Mouse (Mus musculus) forebrain, postnatal 0 days (tissue): ENCODE data around the gene Camk2b. TPM values are rescaled to one million over a fixed set of nuclear protein-coding genes. Genes with fewer than 3 reads are reported as not detected.

Source experiments
- ATAC-seq: fragments of 200-750 bp; cut with Nextera tagmentation; 2 replicates; pipeline ENCODE4 v1.8.0; 2017; ENCODE audit warnings: mild to moderate bottlenecking, moderate library complexity
- DNase-seq: peaks from one replicate; pipeline ENCODE4 v3.0.0-alpha.2; 2015
- H3K27ac ChIP-seq: fragments of 300-500 bp; sonication (generic); 2 replicates; pipeline ENCODE4 v1.5.1; 2014; ENCODE audit warnings: low read depth, mild to moderate bottlenecking, antibody characterized with exemption, low read length, moderate library complexity, mixed read lengths
- H3K27me3 ChIP-seq: fragments of 300-500 bp; sonication (generic); 2 replicates; pipeline ENCODE4 v1.6.1; 2014; ENCODE audit warnings: mild to moderate bottlenecking, low read length, mixed read lengths; ENCODE audit not compliant: insufficient read depth
- H3K36me3 ChIP-seq: fragments of 300-500 bp; sonication (generic); 2 replicates; pipeline ENCODE4 v1.6.1; 2014; ENCODE audit warnings: mild to moderate bottlenecking, moderate library complexity; ENCODE audit not compliant: insufficient read depth
- H3K4me1 ChIP-seq: fragments of 300-500 bp; sonication (generic); 2 replicates; pipeline ENCODE4 v1.6.1; 2014; ENCODE audit warnings: antibody characterized with exemption; ENCODE audit not compliant: insufficient read depth
- H3K4me2 ChIP-seq: fragments of 300-500 bp; sonication (generic); 2 replicates; pipeline ENCODE4 v1.6.1; 2014; ENCODE audit warnings: low read depth, mild to moderate bottlenecking, moderate library complexity
- H3K4me3 ChIP-seq: fragments of 300-500 bp; sonication (generic); 2 replicates; pipeline ENCODE4 v1.5.1; 2014; ENCODE audit warnings: low read depth, low read length, mixed read lengths
- H3K9ac ChIP-seq: fragments of 300-500 bp; sonication (generic); 2 replicates; pipeline ENCODE4 v1.6.1; 2014; ENCODE audit warnings: mild to moderate bottlenecking
- H3K9me3 ChIP-seq: fragments of 300-500 bp; sonication (generic); 2 replicates; pipeline ENCODE4 v1.6.1; 2016; ENCODE audit warnings: low read length
- CTCF ChIP-seq: sonication (generic); IDR thresholded peaks from 2 replicates; pipeline ENCODE4 v1.5.1; 2016; ENCODE audit warnings: antibody characterized with exemption, control low read depth, low read depth
- WGBS: fragments of 180-500 bp; shearing (Covaris S2); extraction: QIAGEN DNeasy Blood & Tissue Kit; methylation state at CpG from one replicate; pipeline ENCODE4 v1.1.7; 2014; 5-methylcytosine and 5-hydroxymethylcytosine counted together
- polyA plus RNA-seq: library from polyadenylated mRNA; unstranded; fragments of >200 nt; fragmentation: Nextera tagmentation; extraction: Ambion mirVana; gene quantifications from 2 replicates; pipeline ENCODE4 v1.2.1, GENCODE M21; 2015
- total RNA-seq: library from RNA; depleted of rRNA; stranded (reverse); fragments of >200 nt; gene quantifications from 2 replicates; pipeline ENCODE4 v1.2.3, GENCODE M21; 2014

Gene Camk2b
- total and polyA plus RNA-seq, 2 experiments from 2014 or later: 271 to 280 TPM

DNA sequence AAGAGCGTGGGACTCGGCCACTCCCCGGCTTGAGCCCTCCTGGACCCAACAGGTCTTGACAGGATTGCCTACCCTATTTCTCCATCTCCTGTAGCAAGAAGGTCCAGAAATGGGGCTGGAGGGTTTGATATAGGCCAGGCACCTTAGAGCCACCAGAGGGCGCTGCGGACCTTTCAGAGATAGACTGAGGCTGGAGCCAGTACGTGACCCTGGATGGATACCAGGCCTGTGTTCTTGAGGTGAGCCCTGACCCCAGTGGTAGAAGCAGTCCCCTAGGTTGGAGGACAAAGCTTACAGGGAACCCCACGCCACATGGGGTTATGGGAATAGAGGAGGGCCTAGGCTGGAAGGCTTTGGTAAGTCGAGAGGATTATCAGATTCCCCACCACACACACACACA lies 70.2 kb downstream of the Camk2b start:
- H3K9ac ChIP-seq: no peak overlapping the region
- no peaks in the 10 kb centered on the region for H3K27me3 ChIP-seq
- no peak overlapping the region for H3K4me3 ChIP-seq
- no peak for ATAC-seq
- H3K36me3 ChIP-seq: peaks cover 30% of the 10 kb centered on the region
- H3K27ac ChIP-seq: no peak overlapping the region
- H3K9me3 ChIP-seq: no peaks in the 10 kb centered on the region
- peak; percentile 86 for DNase-seq
- H3K4me2 ChIP-seq: no peak overlapping the region
- 11% methylated on average over 8 of the region's 8 CpGs for WGBS
- peak; percentile 95 for TF ChIP-seq CTCF
- H3K4me1 ChIP-seq: peaks cover 14% of the 10 kb centered on the region

DNA sequence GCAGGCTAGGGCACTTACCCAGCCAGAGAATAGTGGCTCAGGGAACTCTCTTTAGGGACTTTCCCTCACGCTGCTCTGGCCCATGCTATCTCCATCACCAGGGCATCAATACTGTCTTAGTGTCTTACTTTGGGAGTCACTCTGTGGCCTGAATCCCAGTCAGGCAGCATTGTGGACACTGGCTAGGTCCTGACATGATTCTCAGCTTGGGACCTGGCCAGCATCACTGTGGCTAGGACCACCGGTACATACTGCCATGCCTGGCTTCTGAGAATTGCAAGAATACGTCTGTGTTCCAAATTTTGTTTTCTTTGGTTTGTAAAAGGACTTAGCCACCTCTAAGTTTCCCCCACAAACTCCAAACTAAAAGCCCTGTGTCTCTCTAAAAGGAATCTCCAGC lies 71.3 kb downstream of the Camk2b start:
- ATAC-seq: no peak
- no peak overlapping the region for H3K4me2 ChIP-seq

DNA sequence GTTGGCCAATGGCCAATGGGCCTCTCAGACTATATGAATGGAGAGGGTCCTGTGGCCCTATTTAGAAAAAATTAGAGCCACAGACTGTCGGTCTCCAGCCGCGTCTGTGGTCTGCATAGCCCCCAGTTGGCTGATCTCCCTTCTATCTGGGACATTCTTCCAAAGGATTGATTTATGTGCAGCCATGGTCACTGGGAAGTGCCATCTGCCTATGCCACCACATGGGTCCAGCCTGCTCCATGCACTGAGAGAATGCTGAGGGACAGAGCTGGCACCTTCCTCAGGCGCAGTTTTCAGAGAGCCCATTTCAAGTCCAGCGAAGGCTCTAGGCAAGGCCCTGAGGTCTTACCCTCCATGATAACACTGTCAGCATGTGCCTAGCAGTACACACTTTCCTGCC lies 72.0 kb downstream of the Camk2b start:
- H3K4me1 ChIP-seq: no peaks in the 10 kb centered on the region
- H3K4me3 ChIP-seq: no peak overlapping the region
- H3K9ac ChIP-seq: no peak overlapping the region
- no peak overlapping the region for H3K4me2 ChIP-seq
- no peaks in the 10 kb centered on the region for H3K27me3 ChIP-seq
- H3K36me3 ChIP-seq: peaks cover 43% of the 10 kb centered on the region
- no peak for TF ChIP-seq CTCF
- 80% methylated on average over 5 of the region's 5 CpGs for WGBS
- no peaks in the 10 kb centered on the region for H3K9me3 ChIP-seq
- ATAC-seq (no peak), DNase-seq (no peak)
- no peak overlapping the region for H3K27ac ChIP-seq

More for the DNA sequence above, 71.3 kb downstream of the Camk2b start:
- Histone ChIP-seq H3K27me3 (no peaks in the 10 kb centered on the region), H3K4me1 (peaks cover 5% of the 10 kb centered on the region; the same call in 1 of the 2 replicates), H3K36me3 (peaks cover 36% of the 10 kb centered on the region), H3K27ac (no peak overlapping the region), H3K9ac (no peak overlapping the region), H3K9me3 (no peaks in the 10 kb centered on the region), H3K4me3 (no peak overlapping the region)
- no peak for DNase-seq
- 80% methylated on average over 3 of the region's 3 CpGs for WGBS
- TF ChIP-seq CTCF: no peak

DNA sequence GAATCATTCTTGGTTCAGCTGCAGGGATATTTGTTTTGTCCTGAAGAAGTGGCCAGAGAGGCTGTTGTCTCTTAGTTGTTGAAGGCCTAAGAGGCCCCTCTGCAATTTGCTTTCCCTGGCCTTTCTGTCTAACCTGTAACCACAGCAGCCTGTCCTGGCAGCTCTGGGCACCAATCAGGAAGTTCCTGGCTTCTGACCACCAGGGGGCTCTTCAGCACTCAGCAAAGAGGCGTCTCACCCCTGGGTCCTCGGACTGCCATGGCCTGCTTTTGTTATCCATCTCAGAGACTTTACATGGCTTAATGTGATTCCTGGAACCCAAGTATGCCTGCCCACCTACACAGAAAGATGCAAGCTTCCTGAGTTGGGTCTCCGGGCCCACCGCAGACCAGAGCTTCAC lies 75.3 kb downstream of the Camk2b start:
- Histone ChIP-seq H3K4me2 (no peak overlapping the region), H3K27me3 (no peaks in the 10 kb centered on the region), H3K27ac (no peak overlapping the region), H3K36me3 (peaks cover 67% of the 10 kb centered on the region), H3K4me3 (no peak overlapping the region), H3K9ac (no peak overlapping the region), H3K4me1 (no peaks in the 10 kb centered on the region), H3K9me3 (no peaks in the 10 kb centered on the region)
- 26% methylated on average over 4 of the region's 4 CpGs for WGBS
- ATAC-seq (peak; percentile 53; the same call in 1 of the 2 replicates), DNase-seq (peak; percentile 72)
- peak; percentile 72 for TF ChIP-seq CTCF

DNA sequence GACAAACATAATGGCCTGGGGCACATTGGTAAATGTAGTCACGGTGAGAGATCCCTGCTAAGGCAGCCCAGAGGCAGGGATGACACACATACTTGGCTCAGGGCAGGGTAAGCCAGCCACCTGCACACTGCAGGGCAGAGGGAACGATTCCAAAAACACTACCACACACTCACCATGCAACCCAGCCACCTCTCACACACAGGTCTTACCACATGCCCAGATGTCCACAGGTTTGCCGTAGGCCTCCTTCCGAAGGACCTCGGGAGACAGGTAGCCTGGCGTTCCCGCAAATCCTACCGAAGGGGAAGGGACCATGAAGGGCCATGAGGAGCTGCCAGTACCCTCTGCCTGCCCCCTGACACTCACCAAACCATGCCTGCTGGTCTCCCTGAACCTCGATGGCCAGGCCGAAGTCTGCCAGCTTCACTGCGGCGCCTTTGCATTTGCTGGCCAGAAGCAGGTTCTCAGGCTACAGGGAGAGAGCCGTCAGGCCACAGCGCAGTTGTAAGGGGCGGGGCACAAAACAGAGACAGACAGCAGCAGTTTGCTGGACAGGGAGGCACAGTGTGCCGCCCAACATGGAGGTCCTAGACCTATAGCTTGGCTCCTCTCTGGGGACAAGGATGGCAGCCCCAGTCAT lies 76.1 kb downstream of the Camk2b start:
- no peak overlapping the region for H3K9ac ChIP-seq
- TF ChIP-seq CTCF: no peak
- H3K4me3 ChIP-seq: no peak overlapping the region
- no peak overlapping the region for H3K27ac ChIP-seq
- no peaks in the 10 kb centered on the region for H3K27me3 ChIP-seq
- no peaks in the 10 kb centered on the region for H3K4me1 ChIP-seq
- ATAC-seq (no peak), DNase-seq (no peak)
- H3K36me3 ChIP-seq: peaks cover 69% of the 10 kb centered on the region
- WGBS: 85% methylated on average over 16 of the region's 16 CpGs
- no peak overlapping the region for H3K4me2 ChIP-seq
- H3K9me3 ChIP-seq: no peaks in the 10 kb centered on the region

DNA sequence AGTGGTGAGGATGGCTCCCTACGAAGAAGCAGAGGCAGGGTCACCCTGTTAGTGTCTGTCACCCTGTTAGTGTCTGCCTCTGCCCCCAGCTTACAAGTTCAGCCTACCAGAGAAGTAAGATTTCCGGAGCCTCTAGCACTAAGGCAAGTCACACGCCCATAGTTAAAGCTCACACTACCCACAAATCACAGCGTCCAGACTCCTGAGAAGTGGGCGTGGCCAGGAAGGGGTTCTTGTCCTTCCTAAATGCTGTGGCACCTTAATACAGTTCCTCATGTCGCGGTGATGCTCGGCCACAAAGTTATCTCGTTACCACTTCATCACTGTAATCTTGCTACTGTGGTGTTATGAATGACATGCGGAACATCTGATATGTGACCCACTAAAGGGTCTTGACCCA lies 78.0 kb downstream of the Camk2b start:
- H3K27me3 ChIP-seq: no peaks in the 10 kb centered on the region
- H3K36me3 ChIP-seq: peaks cover 61% of the 10 kb centered on the region
- WGBS: 75% methylated on average over 10 of the region's 10 CpGs
- H3K4me2 ChIP-seq: no peak overlapping the region
- no peak overlapping the region for H3K27ac ChIP-seq
- H3K9me3 ChIP-seq: no peaks in the 10 kb centered on the region
- ATAC-seq (no peak), DNase-seq (no peak)
- no peak overlapping the region for H3K9ac ChIP-seq
- H3K4me3 ChIP-seq: no peak overlapping the region
- H3K4me1 ChIP-seq: no peaks in the 10 kb centered on the region
- TF ChIP-seq CTCF: no peak

DNA sequence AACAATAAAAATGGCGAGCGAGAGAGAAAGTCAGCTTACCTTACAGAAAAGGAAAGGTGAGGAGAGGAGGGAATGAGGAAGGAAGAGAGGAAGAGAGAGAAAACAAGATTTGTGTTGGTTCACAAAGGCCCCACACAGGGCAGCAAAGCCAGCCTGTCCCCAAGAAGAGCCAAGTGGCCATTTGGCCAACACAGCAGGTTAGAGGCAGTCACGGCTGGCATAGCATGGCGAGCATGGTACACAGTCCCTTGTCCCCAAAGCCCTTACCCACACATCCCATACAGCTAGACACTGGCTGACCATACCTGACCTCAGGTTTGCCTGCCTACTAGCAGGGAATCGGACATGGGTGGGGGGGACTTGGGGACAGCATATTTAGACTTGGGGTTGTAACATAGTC lies 82.5 kb downstream of the Camk2b start:
- TF ChIP-seq CTCF: no peak
- DNase-seq: no peak
- H3K27ac ChIP-seq: no peak overlapping the region
- peaks cover 55% of the 10 kb centered on the region for H3K36me3 ChIP-seq
- no peak overlapping the region for H3K4me3 ChIP-seq
- H3K9ac ChIP-seq: no peak overlapping the region
- H3K27me3 ChIP-seq: no peaks in the 10 kb centered on the region
- no peaks in the 10 kb centered on the region for H3K9me3 ChIP-seq
- no peaks in the 10 kb centered on the region for H3K4me1 ChIP-seq
- no peak overlapping the region for H3K4me2 ChIP-seq
- 93% methylated on average over 5 of the region's 5 CpGs for WGBS
- no peak for ATAC-seq
